In the genomic region with DNA sequence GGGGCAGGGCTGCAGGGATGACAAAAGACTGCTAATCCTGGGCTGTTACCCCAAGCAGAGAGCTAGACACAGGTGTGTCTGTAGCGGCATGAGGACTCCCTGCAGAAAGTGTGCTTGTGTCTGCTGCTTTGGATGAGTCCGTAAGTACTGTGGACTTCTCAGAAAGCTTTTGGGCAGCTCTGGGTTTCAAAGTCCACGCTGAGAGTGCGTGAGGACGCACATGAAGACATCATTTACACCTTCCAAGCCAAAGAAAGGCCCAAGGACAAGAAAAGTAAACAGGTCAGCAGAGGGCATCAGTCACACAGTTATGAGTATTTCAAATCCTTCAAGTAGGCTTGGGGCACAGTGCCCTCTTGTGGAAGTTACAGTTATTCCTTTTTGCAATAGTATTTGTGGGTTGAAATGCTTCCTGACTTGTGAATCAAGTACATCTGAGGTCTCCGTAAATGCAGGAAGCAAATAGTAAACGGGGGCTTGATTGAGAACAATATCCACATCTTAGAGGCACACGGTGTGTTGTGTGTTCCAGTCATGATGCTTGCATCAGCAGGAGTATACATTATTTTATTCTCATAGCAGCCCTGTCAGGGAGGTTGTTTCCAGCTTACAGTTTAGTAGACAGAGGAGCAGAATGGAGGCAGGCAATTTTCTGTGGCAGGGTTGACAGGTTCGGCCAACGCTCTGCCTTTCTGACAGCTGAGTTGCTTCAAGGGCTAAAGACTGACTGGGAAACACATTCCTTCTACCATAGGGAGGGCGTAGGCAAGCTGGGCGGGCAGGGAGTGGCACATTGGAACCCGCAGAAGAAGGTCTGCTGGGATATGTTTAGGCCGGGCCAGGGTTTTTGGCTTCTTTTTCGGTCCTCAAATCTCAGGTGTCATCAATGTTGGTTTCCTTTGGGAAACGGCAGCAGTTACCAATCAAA, we compare ENCODE assay signal across 8 mouse cellular contexts. TPM values are rescaled to one million over a fixed set of nuclear protein-coding genes. Genes with fewer than 3 reads are reported as not detected.
DNase-seq lines count a peak whose midpoint lies in the region; ATAC-seq lines count a peak whose summit lies in the region.

No protein-coding gene starts in this region.

- peak; percentile 79 for DNase-seq in T-cell, adult 2 months (ENCODE audit: low spot score)
- peak; percentile 85 to 86 for DNase-seq in cerebellum, postnatal 14 days
- peak; percentile 29 to 74 for DNase-seq in frontal cortex, postnatal 14 days (ENCODE audit: low spot score in 2 of 2)
- DNase-seq in layer of hippocampus, postnatal 36 days, result peak; percentile 48 to 73
- peak; percentile 78 for DNase-seq in right cerebral cortex, adult 18-20 months
- peak; percentile 50 to 69 for DNase-seq in urinary bladder, postnatal 4 days (ENCODE audit: low spot score in 2 of 2)

- no peak overlapping the region for H3K27ac ChIP-seq in hindbrain, embryonic 15.5 days (replicated peaks)

- H3K4me1 ChIP-seq in hindbrain, embryonic 15.5 days (replicated peaks), result peaks cover 9% of the 10 kb centered on the region; the same call in 1 of the 2 replicates

- no peak overlapping the region for H3K4me2 ChIP-seq in hindbrain, embryonic 15.5 days

- H3K4me3 ChIP-seq in hindbrain, embryonic 15.5 days, result no peak overlapping the region

- no peak overlapping the region for H3K9ac ChIP-seq in hindbrain, embryonic 15.5 days

- peak; percentile 83 for ATAC-seq in hindbrain, embryonic 15.5 days (ENCODE audit: low FRiP score, low read depth)
- ATAC-seq in megakaryocyte, adult 5-6 weeks (ENCODE audit: poor library complexity, severe bottlenecking), result peak; percentile 95

- H3K27me3 ChIP-seq in hindbrain, embryonic 15.5 days, result no peaks in the 10 kb centered on the region

- no peaks in the 10 kb centered on the region for H3K9me3 ChIP-seq in hindbrain, embryonic 15.5 days

- H3K36me3 ChIP-seq in hindbrain, embryonic 15.5 days, result no peaks in the 10 kb centered on the region

- WGBS in hindbrain, embryonic 15.5 days, result 52% methylated on average over 16 of the region's 16 CpGs

RNA-seq across cellular contexts. Expression of a gene that starts 2.9 kb away (rescaled TPM):
- polyA plus RNA-seq in hindbrain, embryonic 15.5 days (2015; fragmentation: Nextera tagmentation; extraction: Ambion mirVana), result 0.16 and 0.25 TPM in 2 replicates
- total RNA-seq in layer of hippocampus, postnatal 36 days (2021), result not detected
- total RNA-seq in megakaryocyte, adult 5-6 weeks (2015), result not detected in 2 replicates
- total RNA-seq in megakaryocyte, adult 5-6 weeks (2017), result not detected in 2 replicates

RNA-seq across cellular contexts. Expression of a gene that starts 7.5 kb away (rescaled TPM):
- 35.4 and 36.6 TPM in 2 replicates for polyA plus RNA-seq in hindbrain, embryonic 15.5 days (2015; fragmentation: Nextera tagmentation; extraction: Ambion mirVana)
- total RNA-seq in layer of hippocampus, postnatal 36 days (2021), result 10 to 100 TPM; 13.5 to 16.1 TPM
- total RNA-seq in megakaryocyte, adult 5-6 weeks (2015), result 11.7 and 13.5 TPM in 2 replicates
- 19.1 and 23.2 TPM in 2 replicates for total RNA-seq in megakaryocyte, adult 5-6 weeks (2017)
